Mouse (Mus musculus) inflammation-experienced regulatory T-cells, adult 6 months (primary cell): ENCODE data around the gene Scrt2. TPM values are rescaled to one million over a fixed set of nuclear protein-coding genes. Genes with fewer than 3 reads are reported as not detected.
A peak's percentile ranks its signal among the peaks of the same experiment; 100 is the strongest.
"Not testable (repeated sequence)": the region's sequence is repeated elsewhere in the genome, so short reads cannot be mapped to it uniquely, and the experiment has no call there.

Experiments used
- ATAC-seq: one replicate; pipeline ENCODE4 v1.8.0; 2017
- polyA plus RNA-seq, 3 experiments: library from polyadenylated mRNA; unstranded; fragments of 100-300 nt; shearing (Covaris generic); gene quantifications; one replicate each; pipeline ENCODE4 v1.2.1; 2017

Gene Scrt2
- not detected for polyA plus RNA-seq

GRCm38 (mm10) chr2:152080685-152081541 is at the start of gene Scrt2:
TSS of gene Scrt2 (plus strand) at chr2:152081529.
- no peak for ATAC-seq

GRCm38 (mm10) chr2:152040101-152040500 is 41.2 kb upstream of the Scrt2 start:
- ATAC-seq = no peak

GRCm38 (mm10) chr2:152047116-152048002 is 34.0 kb upstream of the Scrt2 start:
- ATAC-seq = no peak

GRCm38 (mm10) chr2:152048003-152048980 is 33.0 kb upstream of the Scrt2 start:
- no peak for ATAC-seq

- ATAC-seq = no peak
These were observed 32.3 kb upstream of the Scrt2 start for GRCm38 (mm10) chr2:152048981-152049441.

- no peak for ATAC-seq
These were observed 31.6 kb upstream of the Scrt2 start for GRCm38 (mm10) chr2:152049611-152050270.

- ATAC-seq = no peak
These were observed 31.0 kb upstream of the Scrt2 start for GRCm38 (mm10) chr2:152050316-152050715.

GRCm38 (mm10) chr2:152051985-152052384 is 29.3 kb upstream of the Scrt2 start:
- no peak for ATAC-seq

GRCm38 (mm10) chr2:152055406-152055805 is 25.9 kb upstream of the Scrt2 start:
- no peak for ATAC-seq

GRCm38 (mm10) chr2:152056368-152057251 is 24.7 kb upstream of the Scrt2 start:
- no peak for ATAC-seq

- no peak for ATAC-seq
These were observed 24.1 kb upstream of the Scrt2 start for GRCm38 (mm10) chr2:152057252-152057563.

- ATAC-seq = not testable (repeated sequence)
These were observed 18.5 kb upstream of the Scrt2 start for GRCm38 (mm10) chr2:152062817-152063216.

GRCm38 (mm10) chr2:152068660-152069433 is 12.5 kb upstream of the Scrt2 start:
- no peak for ATAC-seq

GRCm38 (mm10) chr2:152069434-152069786 is 11.9 kb upstream of the Scrt2 start:
- no peak for ATAC-seq

GRCm38 (mm10) chr2:152069941-152070340 is 11.4 kb upstream of the Scrt2 start:
- ATAC-seq = no peak

GRCm38 (mm10) chr2:152074521-152074920 is 6.8 kb upstream of the Scrt2 start:
- ATAC-seq = no peak

GRCm38 (mm10) chr2:152075294-152075889 is 5.9 kb upstream of the Scrt2 start:
- no peak for ATAC-seq

- ATAC-seq = no peak
These were observed 4.0 kb upstream of the Scrt2 start for GRCm38 (mm10) chr2:152077337-152077736.

- ATAC-seq = peak; percentile 28
These were observed 516 bp downstream of the Scrt2 start for GRCm38 (mm10) chr2:152081641-152082448.
